Comparison of ENCODE assay signal across 11 mouse cellular contexts in the genomic region with DNA sequence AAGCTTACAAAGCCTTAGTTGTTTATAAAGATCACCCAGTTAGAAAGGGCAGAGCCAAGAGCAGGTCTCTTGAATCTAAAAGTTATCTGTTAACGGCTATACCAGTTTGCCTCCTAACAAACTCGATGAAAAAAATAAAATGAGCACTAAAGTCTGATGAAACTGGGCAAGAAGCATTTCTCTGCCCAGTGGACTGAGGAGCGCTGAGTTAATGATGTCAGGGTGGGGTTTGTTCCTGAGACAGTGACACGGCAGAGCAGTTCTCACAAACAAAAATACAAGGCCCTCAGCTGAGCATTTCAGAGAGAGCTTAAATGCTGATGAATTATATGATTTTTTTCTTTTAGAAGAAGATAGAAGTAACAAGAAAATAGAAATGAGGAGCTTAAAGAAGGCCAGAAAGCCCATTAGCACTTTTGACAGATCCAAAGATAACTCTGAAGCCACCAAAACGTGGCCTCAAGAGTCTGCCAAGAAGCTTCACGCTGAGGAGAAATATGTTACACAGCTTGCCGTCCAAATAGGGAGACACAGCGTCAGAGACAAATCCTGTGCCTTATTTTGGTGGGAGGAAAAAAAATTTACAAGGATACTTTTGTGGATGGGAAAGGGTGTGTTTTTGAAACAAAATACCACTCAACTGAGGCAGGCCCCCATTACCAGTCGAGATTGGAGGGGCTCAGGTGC.
A peak's percentile ranks its signal among the peaks of the same experiment; 100 is the strongest.
DNase-seq lines count a peak whose midpoint lies in the region; TF ChIP-seq lines count a peak whose summit lies in the region.
"Had no signal": no experiment of that assay in that cellular context is flagged by ENCODE, and none has a peak within 500 bp of the region (broad histone marks: within the 10 kb centered on the region; RNA-seq: fewer than 3 reads in every experiment).

No protein-coding gene starts in this region.

- no peak for TF ChIP-seq CTCF in brain, embryonic 14.5 days (IDR thresholded peaks at IDR 0.05; ENCODE audit: borderline replicate concordance, extremely low read depth, insufficient read depth, insufficient read length)

- intact Hi-C loops in left cerebral cortex, postnatal 14 days (cut with DNase I) = no loop called here

- peak; percentile 13 to 46 for DNase-seq in kidney, postnatal 25 days
- DNase-seq in kidney, postnatal 10 days = no peak
- DNase-seq in brain, embryonic 14.5 days (ENCODE audit: low read depth) = peak; percentile 71
- peak; percentile 71 for DNase-seq in cerebellum, adult 8-10 months
- DNase-seq in left cerebral cortex, postnatal 14 days (ENCODE audit: low spot score in 2 of 2) = peak; percentile 35 to 57
- DNase-seq in thymus, postnatal 14 days = no peak
- no peak for DNase-seq in thymus, postnatal 0 days (ENCODE audit: low spot score)
- DNase-seq: heart, adult 18-20 months; heart, postnatal 36 days; layer of hippocampus, adult 9-11 months; thymus, postnatal 36 days had no signal

- no peak for TF ChIP-seq POLR2A in brain, embryonic 14.5 days (IDR thresholded peaks at IDR 0.05; ENCODE audit: borderline replicate concordance, extremely low read depth, insufficient read depth, insufficient read length, poor library complexity, severe bottlenecking)

Comparison
In these comparisons a context has a peak if more than half of its experiments do, and no peak if none do; other contexts are left out.
1. DNase-seq: peak in kidney, postnatal 25 days (2 of 2), brain, embryonic 14.5 days (single experiment), cerebellum, adult 8-10 months (single experiment) and left cerebral cortex, postnatal 14 days (2 of 2); none in kidney, postnatal 10 days (single experiment), thymus, postnatal 14 days (single experiment) and thymus, postnatal 0 days (single experiment).